Mouse (Mus musculus) cortical plate, adult 2 months (tissue): ENCODE results near the gene Chd2.

Experiments used
- CTCF ChIP-seq: fragments of 200-500 bp; IDR thresholded peaks from 2 replicates; pipeline ENCODE4 v1.5.1; 2011; ENCODE audit warnings: mild to moderate bottlenecking, control low read depth, low read length; ENCODE audit not compliant: insufficient read depth; ENCODE audit errors: extremely low read depth
- POLR2A ChIP-seq: fragments of 200-500 bp; IDR thresholded peaks from 2 replicates; pipeline ENCODE4 v1.6.1; 2011; ENCODE audit warnings: mild to moderate bottlenecking, low read length, control low read depth; ENCODE audit not compliant: insufficient read depth; ENCODE audit errors: extremely low read depth

DNA sequence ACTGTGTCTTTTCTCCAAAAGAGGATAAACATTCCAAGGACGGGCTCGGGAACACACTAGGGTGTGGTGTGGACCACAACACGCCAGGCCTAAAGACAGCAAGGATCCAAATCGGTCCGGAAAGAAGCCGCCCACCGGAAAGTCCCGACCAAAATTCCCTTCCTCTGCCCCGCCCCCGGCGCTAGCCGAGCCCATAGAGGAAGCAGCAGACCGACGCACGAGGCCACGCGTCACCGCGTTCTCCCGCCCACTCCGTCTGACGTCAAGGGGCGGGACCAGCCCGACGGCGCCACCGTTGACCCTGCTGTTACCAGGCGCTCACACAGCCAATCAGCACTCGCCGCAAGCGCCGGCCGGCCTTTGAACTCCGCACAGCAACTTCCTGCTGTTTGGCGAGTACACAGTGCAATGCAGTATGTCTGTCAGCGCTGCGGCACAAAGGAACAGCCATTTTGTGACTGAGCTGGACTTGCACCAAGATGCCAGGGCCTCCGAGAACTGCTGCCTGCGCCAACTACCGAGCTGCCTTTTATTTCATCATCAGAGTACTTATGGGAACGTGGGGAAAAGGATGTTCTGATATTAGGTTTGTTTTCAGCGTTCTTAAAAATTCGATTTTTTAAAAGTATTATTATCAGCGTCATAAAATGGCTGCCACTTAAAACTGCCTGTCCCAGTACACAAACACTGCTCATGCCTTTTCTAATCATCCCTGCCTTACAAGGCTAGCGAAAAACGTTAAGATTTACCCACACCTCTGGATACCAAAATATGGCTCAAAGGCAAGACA is 3.8 kb downstream of the Chd2 start:
- TF ChIP-seq CTCF (no peak), POLR2A (peak; percentile 93)
